9 mouse cellular contexts compared by ENCODE assay signal in the genomic region with DNA sequence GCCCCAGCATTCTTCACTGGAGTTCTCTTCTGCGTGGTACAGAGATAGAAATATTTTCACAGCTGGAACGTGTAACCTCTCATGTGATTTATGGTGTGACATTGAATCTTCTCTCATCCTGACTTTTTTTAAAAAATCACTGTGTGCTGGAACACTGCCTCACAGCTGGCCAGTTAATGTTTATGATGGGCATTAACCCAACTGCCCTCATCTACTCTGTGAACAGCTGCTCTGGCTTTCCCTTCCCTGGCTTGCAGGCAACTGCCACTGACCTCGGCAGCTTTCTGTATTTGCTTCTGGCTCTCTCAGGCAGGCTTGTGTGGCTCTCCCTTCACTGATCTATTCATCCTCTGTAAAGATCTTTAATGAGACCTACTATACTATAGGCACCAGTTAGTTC.
DNase-seq lines count a peak whose midpoint lies in the region; ATAC-seq lines count a peak whose summit lies in the region.
"Had no signal": no experiment of that assay in that cellular context is flagged by ENCODE, and none has a peak within 500 bp of the region (broad histone marks: within the 10 kb centered on the region; RNA-seq: fewer than 3 reads in every experiment).

No protein-coding gene starts in this region.

- H3K9me3 ChIP-seq in limb, embryonic 11.5 days (ENCODE audit: control insufficient read depth, low read length), result no peaks in the 10 kb centered on the region
- no peaks in the 10 kb centered on the region for H3K9me3 ChIP-seq in limb, embryonic 10.5 days (replicated peaks)
- H3K9me3 ChIP-seq in kidney, embryonic 16.5 days (ENCODE audit: low read length), result no peaks in the 10 kb centered on the region
- H3K9me3 ChIP-seq in midbrain, embryonic 11.5 days (ENCODE audit: control insufficient read depth, low read length), result no peaks in the 10 kb centered on the region
- H3K9me3 ChIP-seq: neural tube, embryonic 12.5 days had no signal

- H3K4me3 ChIP-seq in limb, embryonic 11.5 days (ENCODE audit: low read depth, low read length), result no peak overlapping the region
- no peak overlapping the region for H3K4me3 ChIP-seq in limb, embryonic 10.5 days
- H3K4me3 ChIP-seq in kidney, embryonic 16.5 days (ENCODE audit: low read length), result no peak overlapping the region
- H3K4me3 ChIP-seq in midbrain, embryonic 11.5 days (ENCODE audit: low read depth, low read length), result no peak overlapping the region
- H3K4me3 ChIP-seq: neural tube, embryonic 12.5 days had no signal

- intact Hi-C loops in left cerebral cortex, postnatal 25 days (cut with DNase I), result no loop called here

- no peaks in the 10 kb centered on the region for H3K36me3 ChIP-seq in limb, embryonic 11.5 days (ENCODE audit: control insufficient read depth, insufficient read depth, low read length)
- H3K36me3 ChIP-seq in limb, embryonic 10.5 days, result no peaks in the 10 kb centered on the region
- no peaks in the 10 kb centered on the region for H3K36me3 ChIP-seq in kidney, embryonic 16.5 days (ENCODE audit: insufficient read depth, low read length)
- H3K36me3 ChIP-seq in midbrain, embryonic 11.5 days (ENCODE audit: control insufficient read depth, insufficient read depth, low read length), result no peaks in the 10 kb centered on the region
- H3K36me3 ChIP-seq: neural tube, embryonic 12.5 days had no signal

- WGBS in limb, embryonic 11.5 days, result 15% methylated on average over 3 of the region's 3 CpGs
- 30% methylated on average over 3 of the region's 3 CpGs for WGBS in limb, embryonic 10.5 days
- 10% methylated on average over 3 of the region's 3 CpGs for WGBS in kidney, embryonic 16.5 days
- 66% methylated on average over 3 of the region's 3 CpGs for WGBS in midbrain, embryonic 11.5 days

- H3K9ac ChIP-seq in limb, embryonic 11.5 days (ENCODE audit: low read length), result no peak overlapping the region
- H3K9ac ChIP-seq in kidney, embryonic 16.5 days (replicated peaks; ENCODE audit: low read length), result no peak overlapping the region
- H3K9ac ChIP-seq in midbrain, embryonic 11.5 days (ENCODE audit: low read length), result no peak overlapping the region
- H3K9ac ChIP-seq: neural tube, embryonic 12.5 days had no signal

- H3K27ac ChIP-seq in limb, embryonic 11.5 days (replicated peaks; ENCODE audit: low read depth, low read length), result no peak overlapping the region
- H3K27ac ChIP-seq in limb, embryonic 10.5 days, result no peak overlapping the region
- no peak overlapping the region for H3K27ac ChIP-seq in kidney, embryonic 16.5 days (ENCODE audit: low read length)
- H3K27ac ChIP-seq in midbrain, embryonic 11.5 days (ENCODE audit: low read depth, low read length), result no peak overlapping the region
- H3K27ac ChIP-seq: neural tube, embryonic 12.5 days had no signal

- H3K4me1 ChIP-seq in limb, embryonic 11.5 days (ENCODE audit: control insufficient read depth, insufficient read depth, low read length), result no peaks in the 10 kb centered on the region
- no peaks in the 10 kb centered on the region for H3K4me1 ChIP-seq in limb, embryonic 10.5 days
- H3K4me1 ChIP-seq in kidney, embryonic 16.5 days (ENCODE audit: insufficient read depth, low read length), result 0 out of 2 replicates have a peak, but pooled peaks cover 5% of the 10 kb centered on the region
- H3K4me1 ChIP-seq in midbrain, embryonic 11.5 days (ENCODE audit: control insufficient read depth, insufficient read depth, low read length), result no peaks in the 10 kb centered on the region
- H3K4me1 ChIP-seq: neural tube, embryonic 12.5 days had no signal

- peak; percentile 75; the same call in 1 of the 2 replicates for ATAC-seq in limb, embryonic 11.5 days (ENCODE audit: insufficient number of reproducible peaks, low FRiP score, low TSS enrichment, low read depth)
- peak; percentile 96 for ATAC-seq in kidney, embryonic 16.5 days (ENCODE audit: low FRiP score, low TSS enrichment)
- no peak for ATAC-seq in midbrain, embryonic 11.5 days (ENCODE audit: low FRiP score)

- peak; percentile 33 for DNase-seq in limb, embryonic 11.5 days (ENCODE audit: low spot score)
- DNase-seq in limb, embryonic 10.5 days (ENCODE audit: low spot score), result no peak
- DNase-seq in forelimb bud, embryonic 11.5 days (ENCODE audit: low read depth, low spot score), result peak; percentile 23
- DNase-seq in lung, postnatal 4 days, result peak; percentile 10 to 61
- no peak for DNase-seq in midbrain, embryonic 11.5 days (ENCODE audit: low spot score, missing footprints)
- DNase-seq in left cerebral cortex, postnatal 25 days (ENCODE audit: low spot score in 2 of 2), result no peak
- DNase-seq: thymus, postnatal 25 days had no signal

- no peaks in the 10 kb centered on the region for H3K27me3 ChIP-seq in limb, embryonic 11.5 days (ENCODE audit: control insufficient read depth, insufficient read depth, low read length)
- no peaks in the 10 kb centered on the region for H3K27me3 ChIP-seq in limb, embryonic 10.5 days (ENCODE audit: low read depth, poor library complexity, severe bottlenecking)
- H3K27me3 ChIP-seq in kidney, embryonic 16.5 days (ENCODE audit: insufficient read depth, low read length), result no peaks in the 10 kb centered on the region
- no peaks in the 10 kb centered on the region for H3K27me3 ChIP-seq in midbrain, embryonic 11.5 days (ENCODE audit: control insufficient read depth, insufficient read depth, low read length)
- H3K27me3 ChIP-seq: neural tube, embryonic 12.5 days had no signal

- no peak overlapping the region for H3K4me2 ChIP-seq in limb, embryonic 11.5 days (ENCODE audit: low read depth, severe bottlenecking)
- H3K4me2 ChIP-seq in kidney, embryonic 16.5 days (replicated peaks; ENCODE audit: low read depth, low read length), result no peak overlapping the region
- H3K4me2 ChIP-seq in midbrain, embryonic 11.5 days, result no peak overlapping the region
- H3K4me2 ChIP-seq: neural tube, embryonic 12.5 days had no signal

Comparison
In these comparisons a context has a peak if more than half of its experiments do, and no peak if none do; other contexts are left out.
1. DNase-seq: peak in limb, embryonic 11.5 days (single experiment), forelimb bud, embryonic 11.5 days (single experiment) and lung, postnatal 4 days (2 of 2); none in limb, embryonic 10.5 days (single experiment), midbrain, embryonic 11.5 days (single experiment) and left cerebral cortex, postnatal 25 days (0 of 2).